Mouse (Mus musculus): ENCODE measurements at regions not wholly inside any gene's neighbourhood (a gene's known extent, or its start where the extent isn't known, plus 50 kb on each side); places are given as distances from the start of the nearest gene placed in this dataset.

- TF ChIP-seq CTCF (conservative IDR thresholded peaks at IDR 0.05; ENCODE audit: low read length) (no peak), NANOG (IDR thresholded peaks at IDR 0.05; ENCODE audit: borderline replicate concordance, low read length) (no peak), POU5F1 (IDR thresholded peaks at IDR 0.05; ENCODE audit: borderline replicate concordance, low read length) (no peak)
- Histone ChIP-seq H3K9me3 (ENCODE audit: low read length) (no peaks in the 10 kb centered on the region), H3K36me3 (ENCODE audit: insufficient read depth, low read length) (no peaks in the 10 kb centered on the region), H3K4me3 (replicated peaks; ENCODE audit: low read length) (no peak overlapping the region), H3K27me3 (ENCODE audit: insufficient read depth, low read length) (no peaks in the 10 kb centered on the region), H3K4me1 (replicated peaks; ENCODE audit: low read depth, low read length) (no peaks in the 10 kb centered on the region)
Measured at GRCm38 (mm10) chr3:61064720-61065119, 62.1 kb downstream of the P2ry1 start.

- Histone ChIP-seq H3K36me3 (ENCODE audit: insufficient read depth, low read length) (no peaks in the 10 kb centered on the region), H3K27me3 (ENCODE audit: insufficient read depth, low read length) (no peaks in the 10 kb centered on the region), H3K4me3 (replicated peaks; ENCODE audit: low read length) (no peak overlapping the region), H3K4me1 (replicated peaks; ENCODE audit: low read depth, low read length) (no peaks in the 10 kb centered on the region), H3K9me3 (ENCODE audit: low read length) (no peaks in the 10 kb centered on the region)
- TF ChIP-seq POU5F1 (IDR thresholded peaks at IDR 0.05; ENCODE audit: borderline replicate concordance, low read length) (no peak), NANOG (IDR thresholded peaks at IDR 0.05; ENCODE audit: borderline replicate concordance, low read length) (no peak), CTCF (conservative IDR thresholded peaks at IDR 0.05; ENCODE audit: low read length) (no peak)
Measured at GRCm38 (mm10) chr3:61067067-61067466, 64.5 kb downstream of the P2ry1 start.

- Histone ChIP-seq H3K9me3 (ENCODE audit: low read length) (no peaks in the 10 kb centered on the region), H3K4me1 (replicated peaks; ENCODE audit: low read depth, low read length) (no peaks in the 10 kb centered on the region), H3K36me3 (ENCODE audit: insufficient read depth, low read length) (no peaks in the 10 kb centered on the region), H3K27me3 (ENCODE audit: insufficient read depth, low read length) (no peaks in the 10 kb centered on the region), H3K4me3 (replicated peaks; ENCODE audit: low read length) (no peak overlapping the region)
- TF ChIP-seq NANOG (IDR thresholded peaks at IDR 0.05; ENCODE audit: borderline replicate concordance, low read length): no peak
- TF ChIP-seq POU5F1 (IDR thresholded peaks at IDR 0.05; ENCODE audit: borderline replicate concordance, low read length): no peak
- no peak for TF ChIP-seq CTCF (conservative IDR thresholded peaks at IDR 0.05; ENCODE audit: low read length)
Measured at GRCm38 (mm10) chr3:61068229-61068628, 65.6 kb downstream of the P2ry1 start.

GRCm38 (mm10) chr3:61071041-61071440 is 68.4 kb downstream of the P2ry1 start:
- Histone ChIP-seq H3K36me3 (ENCODE audit: insufficient read depth, low read length) (no peaks in the 10 kb centered on the region), H3K4me3 (replicated peaks; ENCODE audit: low read length) (no peak overlapping the region), H3K9me3 (ENCODE audit: low read length) (no peaks in the 10 kb centered on the region), H3K27me3 (ENCODE audit: insufficient read depth, low read length) (no peaks in the 10 kb centered on the region), H3K4me1 (replicated peaks; ENCODE audit: low read depth, low read length) (no peaks in the 10 kb centered on the region)
- TF ChIP-seq CTCF (conservative IDR thresholded peaks at IDR 0.05; ENCODE audit: low read length): no peak
- no peak for TF ChIP-seq POU5F1 (IDR thresholded peaks at IDR 0.05; ENCODE audit: borderline replicate concordance, low read length)
- TF ChIP-seq NANOG (IDR thresholded peaks at IDR 0.05; ENCODE audit: borderline replicate concordance, low read length): no peak

- Histone ChIP-seq H3K9me3 (ENCODE audit: low read length) (no peaks in the 10 kb centered on the region), H3K36me3 (ENCODE audit: insufficient read depth, low read length) (no peaks in the 10 kb centered on the region), H3K4me1 (replicated peaks; ENCODE audit: low read depth, low read length) (no peaks in the 10 kb centered on the region), H3K4me3 (replicated peaks; ENCODE audit: low read length) (no peak overlapping the region), H3K27me3 (ENCODE audit: insufficient read depth, low read length) (no peaks in the 10 kb centered on the region)
- TF ChIP-seq CTCF (conservative IDR thresholded peaks at IDR 0.05; ENCODE audit: low read length): no peak
- no peak for TF ChIP-seq NANOG (IDR thresholded peaks at IDR 0.05; ENCODE audit: borderline replicate concordance, low read length)
- TF ChIP-seq POU5F1 (IDR thresholded peaks at IDR 0.05; ENCODE audit: borderline replicate concordance, low read length): no peak
Measured at GRCm38 (mm10) chr3:61072330-61072729, 69.7 kb downstream of the P2ry1 start.

- no peak overlapping the region for H3K4me3 ChIP-seq (replicated peaks; ENCODE audit: low read length)
- H3K27me3 ChIP-seq (ENCODE audit: insufficient read depth, low read length): no peaks in the 10 kb centered on the region
- H3K9me3 ChIP-seq (ENCODE audit: low read length): no peaks in the 10 kb centered on the region
- TF ChIP-seq POU5F1 (IDR thresholded peaks at IDR 0.05; ENCODE audit: borderline replicate concordance, low read length): no peak
- TF ChIP-seq NANOG (IDR thresholded peaks at IDR 0.05; ENCODE audit: borderline replicate concordance, low read length): no peak
- TF ChIP-seq CTCF (conservative IDR thresholded peaks at IDR 0.05; ENCODE audit: low read length): no peak
- H3K36me3 ChIP-seq (ENCODE audit: insufficient read depth, low read length): no peaks in the 10 kb centered on the region
- H3K4me1 ChIP-seq (replicated peaks; ENCODE audit: low read depth, low read length): no peaks in the 10 kb centered on the region
Measured at GRCm38 (mm10) chr3:61073103-61073502, 70.5 kb downstream of the P2ry1 start.

GRCm38 (mm10) chr3:61073806-61074205 is 71.2 kb downstream of the P2ry1 start:
- no peaks in the 10 kb centered on the region for H3K27me3 ChIP-seq (ENCODE audit: insufficient read depth, low read length)
- H3K4me3 ChIP-seq (replicated peaks; ENCODE audit: low read length): no peak overlapping the region
- no peaks in the 10 kb centered on the region for H3K4me1 ChIP-seq (replicated peaks; ENCODE audit: low read depth, low read length)
- no peaks in the 10 kb centered on the region for H3K36me3 ChIP-seq (ENCODE audit: insufficient read depth, low read length)
- TF ChIP-seq CTCF (conservative IDR thresholded peaks at IDR 0.05; ENCODE audit: low read length) (no peak), POU5F1 (IDR thresholded peaks at IDR 0.05; ENCODE audit: borderline replicate concordance, low read length) (no peak), NANOG (IDR thresholded peaks at IDR 0.05; ENCODE audit: borderline replicate concordance, low read length) (no peak)
- H3K9me3 ChIP-seq (ENCODE audit: low read length): no peaks in the 10 kb centered on the region

GRCm38 (mm10) chr3:61075839-61076238 is 73.2 kb downstream of the P2ry1 start:
- H3K36me3 ChIP-seq (ENCODE audit: insufficient read depth, low read length): no peaks in the 10 kb centered on the region
- H3K27me3 ChIP-seq (ENCODE audit: insufficient read depth, low read length): no peaks in the 10 kb centered on the region
- no peaks in the 10 kb centered on the region for H3K9me3 ChIP-seq (ENCODE audit: low read length)
- no peaks in the 10 kb centered on the region for H3K4me1 ChIP-seq (replicated peaks; ENCODE audit: low read depth, low read length)
- H3K4me3 ChIP-seq (replicated peaks; ENCODE audit: low read length): no peak overlapping the region
- TF ChIP-seq CTCF (conservative IDR thresholded peaks at IDR 0.05; ENCODE audit: low read length) (no peak), NANOG (IDR thresholded peaks at IDR 0.05; ENCODE audit: borderline replicate concordance, low read length) (no peak), POU5F1 (IDR thresholded peaks at IDR 0.05; ENCODE audit: borderline replicate concordance, low read length) (no peak)

- TF ChIP-seq NANOG (IDR thresholded peaks at IDR 0.05; ENCODE audit: borderline replicate concordance, low read length): no peak
- TF ChIP-seq CTCF (conservative IDR thresholded peaks at IDR 0.05; ENCODE audit: low read length): no peak
- no peak for TF ChIP-seq POU5F1 (IDR thresholded peaks at IDR 0.05; ENCODE audit: borderline replicate concordance, low read length)
- Histone ChIP-seq H3K36me3 (ENCODE audit: insufficient read depth, low read length) (no peaks in the 10 kb centered on the region), H3K4me1 (replicated peaks; ENCODE audit: low read depth, low read length) (no peaks in the 10 kb centered on the region), H3K4me3 (replicated peaks; ENCODE audit: low read length) (no peak overlapping the region), H3K27me3 (ENCODE audit: insufficient read depth, low read length) (no peaks in the 10 kb centered on the region), H3K9me3 (ENCODE audit: low read length) (peaks cover 4% of the 10 kb centered on the region; the same call in 1 of the 2 replicates)
Measured at GRCm38 (mm10) chr3:61089931-61090330, 87.3 kb downstream of the P2ry1 start.

Measured in E14TG2a.4 (cell line).